In the genomic region with DNA sequence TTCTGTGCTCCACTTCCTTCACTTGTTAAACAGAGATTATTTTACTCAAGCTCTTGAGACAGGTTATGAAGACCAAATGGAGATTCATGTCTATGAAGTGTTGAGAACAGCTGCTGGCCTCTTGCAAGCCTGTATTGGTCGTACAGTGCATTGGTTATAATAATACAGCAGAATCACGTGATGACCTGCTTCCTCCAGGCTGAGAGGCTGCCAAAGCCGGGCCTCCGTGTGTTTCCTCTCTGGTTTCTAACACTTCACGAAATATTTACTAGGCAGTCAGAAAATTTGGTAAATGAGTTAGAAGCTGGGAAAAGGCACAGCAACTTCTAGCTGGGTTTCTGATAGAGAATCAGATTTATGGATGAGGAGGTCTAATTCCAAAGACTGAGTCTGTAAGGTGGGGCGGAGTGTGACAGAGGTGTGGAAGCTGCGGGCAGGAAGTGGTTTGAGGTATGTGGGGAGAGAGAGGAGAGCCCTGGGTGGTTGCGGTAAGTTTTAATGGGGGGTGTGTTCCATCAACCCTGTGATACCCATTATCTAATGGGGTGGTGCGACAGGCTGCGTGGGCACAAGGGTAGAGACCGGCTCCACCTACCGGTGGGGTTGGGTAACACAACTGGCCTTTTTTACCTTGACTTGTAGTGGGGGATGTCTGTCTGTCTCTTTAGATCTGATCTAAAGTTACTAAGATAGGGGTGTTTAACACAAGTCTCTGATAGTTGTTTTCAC, we compare ENCODE assay signal across 8 mouse cellular contexts.
DNase-seq lines count a peak whose midpoint lies in the region; ATAC-seq and TF ChIP-seq lines count a peak whose summit lies in the region.

No protein-coding gene starts in this region.

- TF ChIP-seq CTCF in E14TG2a.4 (conservative IDR thresholded peaks at IDR 0.05; ENCODE audit: low read length), result peak; percentile 68

- no peaks in the 10 kb centered on the region for H3K4me1 ChIP-seq in E14TG2a.4 (replicated peaks; ENCODE audit: low read depth, low read length)

- H3K36me3 ChIP-seq in E14TG2a.4 (ENCODE audit: insufficient read depth, low read length), result no peaks in the 10 kb centered on the region

- peak; percentile 98 for ATAC-seq in common myeloid progenitor, adult 5-6 weeks (replicated peaks; ENCODE audit: low read depth, poor library complexity, severe bottlenecking)

- H3K4me3 ChIP-seq in E14TG2a.4 (replicated peaks; ENCODE audit: low read length), result no peak overlapping the region

- H3K27me3 ChIP-seq in E14TG2a.4 (ENCODE audit: insufficient read depth, low read length), result no peaks in the 10 kb centered on the region

- DNase-seq in gastrocnemius, postnatal 10 days, result peak; percentile 22
- DNase-seq in gastrocnemius, postnatal 25 days, result no peak
- peak; percentile 84 for DNase-seq in lung, postnatal 36 days
- DNase-seq in thymus, postnatal 14 days, result peak; percentile 66
- no peak for DNase-seq in frontal cortex, postnatal 10 days (ENCODE audit: low spot score in 2 of 2)
- no peak for DNase-seq in embryo, embryonic 11 days

- H3K9me3 ChIP-seq in E14TG2a.4 (ENCODE audit: low read length), result peaks cover 13% of the 10 kb centered on the region

Comparison
In these comparisons a context has a peak if more than half of its experiments do, and no peak if none do; other contexts are left out.
1. DNase-seq: peak in gastrocnemius, postnatal 10 days (single experiment), lung, postnatal 36 days (single experiment) and thymus, postnatal 14 days (single experiment); none in gastrocnemius, postnatal 25 days (single experiment), frontal cortex, postnatal 10 days (0 of 2) and embryo, embryonic 11 days (single experiment).